Mouse (Mus musculus): ENCODE measurements around the gene Btbd9.

DNA sequence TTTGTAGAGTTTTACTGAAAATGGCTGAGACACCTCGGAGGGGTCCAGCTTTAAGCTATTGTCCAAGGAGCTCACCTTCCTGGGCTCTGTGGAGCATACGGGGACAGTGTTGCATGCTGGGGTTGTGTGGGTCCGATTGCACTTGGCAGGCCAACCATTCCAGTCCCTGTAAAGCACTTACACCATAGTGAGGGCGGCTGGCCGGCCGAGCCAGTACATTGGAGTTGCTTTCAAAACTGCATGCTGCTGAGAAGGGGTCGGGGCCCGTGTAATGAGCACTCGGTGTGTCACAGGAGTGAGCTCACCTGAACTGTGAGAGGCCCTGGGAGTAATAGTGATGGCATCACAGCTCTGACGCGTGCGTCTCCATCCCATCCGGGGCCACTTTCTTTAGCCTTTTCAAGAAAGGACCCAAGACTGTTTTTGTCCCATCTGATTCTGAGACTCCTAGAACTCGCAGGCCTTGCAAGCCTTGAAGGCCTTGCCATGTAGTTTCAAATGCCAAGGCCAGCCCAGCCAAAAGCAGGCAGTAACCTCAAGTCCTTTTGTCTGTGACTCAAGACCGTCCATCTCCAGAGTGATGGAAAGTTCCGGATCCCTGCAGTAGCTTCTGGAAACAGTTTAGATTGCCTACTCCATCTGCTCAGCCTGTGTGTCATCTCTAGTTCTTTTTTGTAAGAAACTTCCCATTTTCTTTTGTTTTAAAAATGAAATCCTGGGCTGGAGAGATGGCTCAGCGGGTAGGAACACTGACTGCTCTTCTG lies 371.0 kb downstream of the Btbd9 start:
- TF ChIP-seq POLR2A (IDR thresholded peaks at IDR 0.05; ENCODE audit: control insufficient read depth in 1 of 2, insufficient read depth in 1 of 2, low read depth in 1 of 2, low read length in 2 of 2, poor library complexity in 1 of 2) (no peak), ZKSCAN1 (IDR thresholded peaks at IDR 0.05; ENCODE audit: low read depth, low read length) (no peak), CTCF (IDR thresholded peaks at IDR 0.05 in 2 of 3, conservative IDR thresholded peaks at IDR 0.05 in 1 of 3; ENCODE audit: control insufficient read depth in 1 of 3, insufficient read depth in 1 of 3, low read depth in 2 of 3, low read length in 3 of 3, poor library complexity in 1 of 3, severe bottlenecking in 1 of 3) (no peak), EP300 (IDR thresholded peaks at IDR 0.05; ENCODE audit: low read depth in 1 of 2, low read length in 2 of 2) (no peak), HCFC1 (IDR thresholded peaks at IDR 0.05; ENCODE audit: low read depth, low read length) (no peak), ZC3H11A (IDR thresholded peaks at IDR 0.05; ENCODE audit: low read depth, low read length) (no peak), TCF12 (IDR thresholded peaks at IDR 0.05; ENCODE audit: low read depth, low read length) (no peak), POLR2AphosphoS2 (IDR thresholded peaks at IDR 0.05; ENCODE audit: low read length) (no peak), RCOR1 (IDR thresholded peaks at IDR 0.05; ENCODE audit: low read depth, low read length) (no peak), GATA1 (IDR thresholded peaks at IDR 0.05; ENCODE audit: low read depth, low read length) (no peak), CHD2 (IDR thresholded peaks at IDR 0.05; ENCODE audit: low read length) (no peak)

All from MEL (cell line).